Mouse (Mus musculus) embryonic fibroblast, embryonic 13.5 days (primary cell): ENCODE measurements at regions not wholly inside any gene's neighbourhood (a gene's known extent, or its start where the extent isn't known, plus 50 kb on each side); places are given as distances from the start of the nearest gene placed in this dataset.

Experiments used
- CTCF ChIP-seq: IDR thresholded peaks from 2 replicates; pipeline ENCODE4 v1.5.1; 2011; ENCODE audit warnings: mild to moderate bottlenecking, control low read depth, low read length, moderate library complexity, borderline replicate concordance; ENCODE audit not compliant: insufficient read depth
- POLR2A ChIP-seq: IDR thresholded peaks from 2 replicates; pipeline ENCODE4 v1.6.1; 2011; ENCODE audit warnings: low read depth, mild to moderate bottlenecking, control low read depth, low read length, moderate library complexity

GRCm38 (mm10) chr10:24445036-24445435 lies 150.2 kb upstream of the Ccn2 start:
- TF ChIP-seq CTCF (no peak), POLR2A (no peak)
